Mouse (Mus musculus) ovary, postnatal 14 days (tissue): ENCODE measurements around the gene Il1r2.

Experiments used
- DNase-seq: peaks from one replicate; pipeline ENCODE4 v3.0.0; 2022; ENCODE audit warnings: low spot score

Gene Il1r2

DNA sequence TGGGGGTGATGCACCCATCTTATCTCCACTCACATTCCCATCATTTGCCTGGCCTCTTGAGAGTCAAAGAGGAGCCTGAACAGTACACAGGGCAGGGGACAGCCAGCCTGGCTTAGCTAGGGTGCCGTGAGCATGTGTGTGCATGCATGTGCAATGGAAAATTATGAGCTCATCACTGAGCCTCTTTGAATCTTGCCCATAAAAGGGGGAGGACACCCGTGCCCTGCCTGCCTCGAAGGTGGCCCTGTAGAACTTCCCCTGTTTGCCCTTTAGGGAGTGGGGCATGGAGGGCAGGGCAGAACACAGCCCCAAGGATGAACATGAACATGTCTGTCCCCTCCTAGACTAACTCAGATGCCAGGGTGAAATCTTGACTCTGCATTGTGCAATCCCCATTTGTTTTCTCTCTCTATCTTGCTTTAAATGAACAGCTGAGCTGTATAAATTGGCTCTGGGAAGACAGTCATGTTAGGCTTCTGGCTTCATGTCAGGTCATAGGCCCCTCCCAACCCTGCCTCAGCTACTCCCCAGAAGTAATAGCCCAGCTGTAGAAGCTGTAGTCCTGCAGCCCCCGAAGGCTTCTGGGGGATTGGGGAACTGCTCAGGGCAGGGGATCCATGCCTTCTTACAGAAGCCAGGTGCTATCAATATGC lies 14.6 kb upstream of the Il1r2 start:
- no peak for DNase-seq

DNA sequence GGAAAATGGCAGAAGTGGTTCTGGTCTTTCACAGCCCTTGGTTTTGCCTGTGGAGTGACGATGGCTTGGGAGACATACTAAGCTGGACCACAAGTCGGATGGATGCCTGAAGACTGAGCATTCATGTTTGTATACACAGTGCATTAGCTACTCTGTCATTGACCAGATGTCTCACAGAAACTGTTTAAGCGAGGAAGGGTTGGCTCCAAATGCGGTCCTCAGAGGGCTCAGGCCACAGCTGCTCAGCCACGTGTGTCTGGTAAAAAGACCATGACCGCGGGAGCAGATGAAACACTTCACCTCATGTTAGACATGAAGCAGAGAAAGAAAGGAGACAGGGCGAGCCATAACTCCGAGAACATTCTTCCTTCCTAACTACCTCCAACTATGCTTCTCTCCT lies 12.5 kb upstream of the Il1r2 start:
- DNase-seq = no peak

DNA sequence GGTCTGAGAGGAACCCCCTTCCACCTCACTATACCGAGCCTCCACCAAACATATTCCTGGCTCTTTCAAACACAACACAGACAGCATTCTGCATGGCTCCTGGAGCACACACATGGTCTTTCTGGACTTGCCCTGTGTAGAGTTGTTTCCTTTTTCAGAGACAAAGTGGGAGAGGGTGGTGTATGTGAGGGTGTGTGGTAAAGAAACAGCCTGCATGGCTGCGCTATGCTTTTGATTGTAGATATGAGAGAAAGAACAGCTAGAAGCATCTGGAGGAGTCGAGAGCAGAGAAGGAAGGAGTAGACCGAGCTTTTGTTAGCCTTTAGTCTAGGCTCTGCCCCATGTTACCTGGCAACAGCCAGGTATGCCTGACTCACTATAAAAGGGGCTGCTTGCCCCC lies 10.5 kb upstream of the Il1r2 start:
- DNase-seq = no peak

DNA sequence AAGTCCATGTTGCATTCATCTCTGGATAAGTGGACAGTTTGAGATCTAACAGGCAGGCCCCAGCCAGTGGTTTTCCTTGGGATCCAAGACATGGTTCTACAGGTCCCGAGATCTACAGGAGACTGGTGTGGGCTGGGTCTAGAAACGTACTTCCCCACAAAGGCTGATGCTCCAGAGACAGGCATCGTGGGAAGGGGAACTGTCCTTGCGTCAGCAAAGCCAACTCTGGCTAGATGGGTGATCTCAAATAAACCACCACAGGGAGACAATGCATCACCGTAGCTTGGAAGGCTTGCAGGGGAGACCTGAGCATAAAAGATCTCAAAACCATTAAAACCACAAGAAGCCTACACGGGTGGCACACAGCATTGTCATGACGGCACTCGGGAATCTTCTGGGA lies 9.4 kb upstream of the Il1r2 start:
- no peak for DNase-seq

DNA sequence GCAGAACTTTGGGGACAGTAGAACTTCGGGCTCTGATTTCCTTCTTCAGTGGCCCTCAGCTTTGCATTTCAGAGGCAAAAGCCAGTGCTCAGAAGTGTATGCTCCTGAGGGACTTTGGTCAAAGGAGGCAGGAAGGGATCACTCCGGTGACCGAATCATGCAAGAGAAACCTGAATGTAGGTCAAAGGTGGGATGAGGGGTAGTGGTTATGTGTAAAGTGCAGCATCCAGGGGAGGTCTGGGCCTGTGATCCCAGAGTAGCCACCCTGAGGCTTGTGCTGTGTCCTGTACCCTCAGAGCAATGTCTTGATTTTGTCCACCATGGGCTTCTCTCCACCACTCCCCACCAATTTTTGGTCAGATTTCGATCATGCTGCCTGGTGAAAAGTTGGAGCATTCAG lies 1.3 kb upstream of the Il1r2 start:
- DNase-seq = no peak

DNA sequence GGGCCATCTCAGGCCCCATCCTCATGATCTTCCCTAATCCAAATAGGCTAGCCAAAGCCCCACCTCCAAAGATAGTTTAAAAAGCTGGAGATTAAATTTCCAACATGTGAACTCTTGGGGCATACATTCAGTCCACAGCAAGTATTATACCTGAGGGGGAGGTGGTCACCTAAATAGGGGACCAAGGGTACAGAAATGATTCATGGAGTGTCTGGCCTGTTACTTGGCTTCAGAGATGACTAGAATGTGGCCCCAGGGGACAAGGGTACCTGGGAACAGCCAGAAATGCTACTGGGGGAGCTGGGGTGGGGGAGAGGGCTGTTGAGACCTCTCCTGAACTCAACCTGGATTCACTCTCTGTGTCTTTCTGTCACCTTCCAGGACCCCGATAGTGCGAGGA lies 3.4 kb downstream of the Il1r2 start:
- DNase-seq = no peak

DNA sequence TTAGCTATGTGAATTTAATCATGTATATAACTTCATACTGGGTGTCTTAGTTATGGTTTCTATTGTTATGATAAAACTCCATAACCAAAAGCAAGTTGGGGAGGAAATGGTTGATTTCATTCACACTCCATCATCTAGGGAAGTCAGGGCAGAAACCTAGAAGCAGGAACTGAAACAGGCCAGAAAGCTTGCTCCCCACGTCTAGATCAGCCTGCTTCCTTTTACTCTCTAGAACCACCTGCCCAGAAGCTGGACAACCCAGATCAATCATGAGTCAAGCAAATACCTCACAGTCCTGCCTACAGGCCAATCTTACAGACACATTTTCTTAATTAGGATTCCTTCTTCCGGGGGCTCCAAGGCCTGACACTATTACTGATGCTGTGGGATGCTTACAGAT lies 7.2 kb downstream of the Il1r2 start:
- no peak for DNase-seq

DNA sequence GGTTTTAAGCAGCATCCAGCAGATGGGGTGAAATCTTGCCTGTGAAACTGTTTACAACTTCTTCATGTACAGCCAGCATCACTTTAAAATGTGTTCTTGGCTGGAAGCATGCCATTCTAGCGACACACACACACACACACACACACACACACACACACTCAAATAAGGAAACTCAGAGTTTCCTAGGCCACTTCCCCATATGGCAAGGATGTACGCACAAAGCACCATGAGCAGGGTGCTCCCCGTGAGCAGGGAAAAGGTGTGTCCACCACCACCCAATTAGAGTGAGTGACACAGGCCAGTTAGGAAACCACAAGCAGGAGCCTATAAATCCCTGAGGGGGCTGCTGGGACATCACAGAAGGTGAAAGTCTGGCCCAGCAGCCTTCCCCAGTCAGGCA lies 10.5 kb downstream of the Il1r2 start:
- DNase-seq = no peak

DNA sequence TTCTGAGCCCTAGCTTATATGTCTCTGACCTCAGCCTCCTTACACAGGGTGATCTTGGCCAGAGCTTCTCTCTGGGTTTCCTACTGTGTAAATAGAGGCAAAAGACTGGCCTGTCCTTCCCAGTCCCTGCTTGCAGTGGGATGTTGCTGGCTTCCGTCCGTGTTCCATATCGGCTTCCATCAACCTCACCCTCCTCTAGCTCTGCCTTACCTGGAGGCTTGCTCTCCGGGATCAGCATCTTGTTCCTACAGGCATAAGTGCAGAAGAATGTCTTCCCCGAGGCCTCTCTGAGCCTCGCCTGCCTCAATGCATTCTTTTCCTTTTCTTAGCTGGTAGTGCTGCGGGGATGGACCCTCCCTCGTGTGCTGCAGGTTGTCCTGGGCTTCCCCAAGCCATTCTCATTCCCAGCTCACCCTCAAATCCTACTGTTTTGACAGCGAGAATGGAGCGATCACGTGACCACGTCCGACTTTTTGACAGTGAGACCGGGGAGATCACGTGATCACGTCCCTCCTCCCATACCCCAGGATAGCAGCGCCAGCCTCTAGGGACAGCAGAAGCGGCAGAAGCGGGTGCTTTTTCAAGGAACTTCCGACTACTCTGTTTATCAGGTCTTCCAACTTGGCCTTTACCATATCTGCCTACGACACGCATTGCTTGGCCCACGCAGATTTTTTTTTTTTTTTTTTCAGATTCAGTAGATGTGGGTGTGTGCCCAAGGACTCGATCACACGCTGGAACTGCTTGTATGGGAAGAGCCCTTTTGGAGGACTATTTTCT lies 11.7 kb downstream of the Il1r2 start:
- DNase-seq = peak; percentile 13

DNA sequence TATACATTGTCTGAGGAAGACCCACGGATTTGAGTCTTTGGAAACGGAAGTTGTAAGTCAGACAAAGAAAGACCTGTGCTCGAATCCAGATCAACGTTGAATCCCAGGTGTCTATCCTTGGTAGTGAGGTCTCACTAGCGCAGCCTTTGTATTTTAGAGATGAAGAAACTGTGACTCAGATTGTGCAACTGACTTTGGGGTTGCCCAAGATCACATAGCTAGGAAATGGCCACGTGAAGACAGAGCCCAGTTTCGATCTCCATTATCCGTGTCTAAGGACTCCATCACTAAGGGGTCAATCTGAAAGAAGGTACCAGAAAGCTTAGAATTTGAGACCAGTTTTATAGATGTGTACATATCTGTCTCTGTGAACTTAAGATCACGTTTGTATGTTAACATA lies 17.3 kb downstream of the Il1r2 start:
- no peak for DNase-seq

DNA sequence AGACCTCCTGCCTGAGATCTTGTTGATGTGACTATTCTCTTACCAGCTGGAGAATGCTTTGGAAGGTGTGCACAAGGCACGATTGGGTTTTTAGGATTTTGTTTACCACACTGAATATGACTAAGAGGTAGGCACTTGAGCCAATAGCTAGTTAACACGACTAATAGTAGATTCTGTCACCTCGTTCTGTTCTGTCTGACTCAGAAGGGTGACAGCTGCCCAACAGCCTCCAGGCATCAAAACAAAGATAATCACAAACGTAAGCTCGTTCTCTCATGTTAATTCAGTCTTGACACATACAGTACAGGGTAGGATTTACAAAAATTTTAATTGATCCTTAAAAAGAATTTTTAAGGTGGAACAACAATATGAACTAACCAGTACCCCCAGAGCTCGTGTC lies 18.7 kb downstream of the Il1r2 start:
- no peak for DNase-seq

DNA sequence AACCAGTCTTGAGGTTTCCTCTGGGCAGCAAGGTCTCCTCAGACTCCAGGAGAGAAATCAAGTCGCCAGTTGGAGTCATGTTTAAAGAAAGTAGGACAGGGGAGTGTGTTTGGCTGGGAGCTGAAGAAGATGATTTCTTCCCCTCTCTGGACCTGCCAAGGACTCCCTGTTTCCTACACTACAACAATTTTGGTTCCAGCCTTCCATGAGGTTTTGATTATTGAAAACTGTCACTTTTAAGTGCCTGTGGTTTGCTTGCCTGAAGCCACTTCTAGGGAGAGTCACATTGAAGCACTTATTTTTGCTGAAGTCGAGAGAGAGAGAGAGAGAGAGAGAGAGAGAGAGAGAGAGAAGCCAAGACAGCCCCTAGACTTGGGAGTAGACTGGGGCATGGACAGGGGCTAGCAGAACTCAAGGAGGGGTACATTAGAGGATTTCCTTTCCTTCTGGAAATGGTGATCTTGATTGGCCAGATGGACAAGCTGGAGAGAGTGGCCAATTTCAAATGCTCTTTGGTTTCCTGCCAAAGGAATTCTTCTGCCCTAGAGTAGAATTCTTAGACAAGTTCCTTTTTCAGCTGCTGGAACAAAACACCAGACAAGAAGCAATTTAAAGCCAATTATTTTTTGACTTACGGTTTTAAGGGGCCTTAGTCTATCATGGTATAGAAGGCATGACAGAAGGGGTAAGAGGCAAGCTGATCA lies 20.9 kb downstream of the Il1r2 start:
- no peak for DNase-seq

DNA sequence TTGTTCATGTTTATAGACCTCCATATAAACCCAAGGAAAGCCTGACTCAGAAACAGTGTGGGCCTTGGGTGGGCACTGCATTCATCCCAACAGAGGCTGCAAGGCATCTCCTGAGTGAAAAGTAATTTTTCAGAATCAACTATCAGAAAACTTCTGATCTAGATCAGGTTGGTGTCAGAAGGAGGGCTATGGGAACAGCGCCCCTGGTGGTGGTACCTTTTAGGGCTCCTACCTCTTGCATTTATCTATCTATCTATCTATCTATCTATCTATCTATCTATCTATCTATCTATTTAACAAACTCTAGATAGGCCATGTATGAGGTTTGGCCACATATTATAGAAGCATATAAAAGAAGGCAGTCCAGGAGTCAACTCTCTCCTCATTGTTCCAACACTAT lies 21.7 kb downstream of the Il1r2 start:
- DNase-seq = no peak

DNA sequence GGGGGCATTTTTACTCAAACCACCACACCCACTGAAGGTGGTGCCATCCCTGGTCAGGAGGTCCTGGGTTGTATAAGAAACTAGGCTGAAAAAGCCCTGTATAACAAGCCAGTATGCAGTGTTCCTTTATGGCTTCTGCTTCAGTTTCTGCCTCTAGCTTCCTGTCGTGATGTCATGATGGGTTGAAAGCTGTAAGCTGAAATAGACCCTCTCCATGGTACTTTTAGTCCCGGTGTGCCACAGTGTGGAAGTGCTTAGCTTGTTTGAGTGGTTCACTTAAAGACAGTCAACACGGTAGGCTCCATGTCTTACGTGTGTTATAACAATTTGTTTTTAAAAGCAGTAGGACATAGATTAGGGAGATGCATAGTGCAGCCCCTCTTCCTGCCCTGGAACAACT lies 32.4 kb downstream of the Il1r2 start:
- DNase-seq = no peak

DNA sequence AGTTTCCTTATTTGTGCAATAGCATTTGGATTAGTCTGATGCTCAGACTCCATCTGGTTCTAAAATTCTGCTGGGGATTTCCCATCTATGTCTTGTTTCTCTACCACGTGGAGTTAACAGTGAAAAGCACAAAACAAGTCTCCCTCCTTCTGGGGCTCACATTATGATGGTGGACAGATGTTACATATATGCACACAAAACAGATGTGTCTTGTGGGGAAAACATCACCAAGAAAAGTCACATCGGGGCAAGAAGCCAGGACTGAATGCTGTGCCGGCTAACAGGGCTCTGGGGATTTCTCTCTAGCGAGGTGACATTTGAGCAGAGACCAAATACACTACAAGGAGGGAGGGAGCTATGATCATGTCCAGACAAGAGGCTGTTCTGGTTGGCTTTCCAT lies 32.8 kb downstream of the Il1r2 start:
- no peak for DNase-seq

DNA sequence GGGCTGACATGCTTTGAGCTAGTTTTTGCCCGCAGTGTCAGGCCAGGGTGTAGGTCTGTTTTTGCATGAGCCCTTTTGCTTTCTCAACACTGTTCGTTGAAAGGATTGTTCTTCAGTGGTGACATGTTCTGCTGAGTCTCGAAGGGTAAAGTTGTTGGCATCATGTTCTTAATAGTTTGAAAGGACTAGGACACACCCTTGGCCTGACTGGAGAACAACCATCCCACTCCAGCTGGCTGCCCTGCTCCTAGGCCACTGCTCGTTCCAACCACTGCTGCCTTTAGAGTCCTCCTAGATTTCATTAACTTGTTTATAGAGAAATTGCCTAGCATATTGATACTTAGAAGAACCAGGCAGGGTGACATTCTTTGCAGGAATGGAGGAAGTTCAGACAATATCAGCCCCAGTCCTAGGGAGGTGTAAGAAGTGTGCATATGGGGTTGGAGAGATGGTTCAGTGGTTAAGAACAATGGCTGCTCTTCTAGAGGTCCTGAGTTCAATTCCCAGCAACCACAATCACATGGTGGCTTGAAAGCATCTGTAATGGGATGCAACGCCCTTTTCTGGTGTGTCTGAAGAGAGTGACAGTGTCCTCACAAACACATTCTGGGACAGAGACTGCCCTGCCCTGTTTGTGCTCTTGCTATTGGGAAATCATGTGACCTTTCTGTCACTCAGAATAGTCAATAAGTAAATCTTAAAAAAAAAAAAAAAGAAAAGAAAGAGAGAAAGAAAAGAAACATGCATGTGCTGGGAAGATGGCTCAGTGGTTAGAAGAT lies 34.3 kb downstream of the Il1r2 start:
- DNase-seq = no peak

DNA sequence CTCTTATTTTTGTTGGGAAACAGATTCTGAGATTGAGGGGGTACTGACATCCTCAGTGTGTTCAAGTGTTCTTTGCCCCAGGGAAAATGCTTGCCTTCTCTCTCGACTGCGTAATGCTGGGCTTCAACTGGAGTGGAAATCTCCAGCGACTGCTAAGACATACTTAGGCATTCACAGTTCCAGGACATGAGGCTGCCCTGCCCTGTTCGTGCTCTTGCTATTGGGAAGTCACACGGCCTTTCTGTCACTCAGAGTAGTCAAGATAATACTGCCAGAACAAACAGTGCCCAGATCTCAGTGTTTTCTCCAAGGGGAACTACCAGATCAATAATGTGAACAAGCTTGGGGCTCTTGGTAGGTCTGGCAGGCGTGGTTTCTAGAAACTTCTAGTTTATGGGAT lies 35.9 kb downstream of the Il1r2 start:
- no peak for DNase-seq

DNA sequence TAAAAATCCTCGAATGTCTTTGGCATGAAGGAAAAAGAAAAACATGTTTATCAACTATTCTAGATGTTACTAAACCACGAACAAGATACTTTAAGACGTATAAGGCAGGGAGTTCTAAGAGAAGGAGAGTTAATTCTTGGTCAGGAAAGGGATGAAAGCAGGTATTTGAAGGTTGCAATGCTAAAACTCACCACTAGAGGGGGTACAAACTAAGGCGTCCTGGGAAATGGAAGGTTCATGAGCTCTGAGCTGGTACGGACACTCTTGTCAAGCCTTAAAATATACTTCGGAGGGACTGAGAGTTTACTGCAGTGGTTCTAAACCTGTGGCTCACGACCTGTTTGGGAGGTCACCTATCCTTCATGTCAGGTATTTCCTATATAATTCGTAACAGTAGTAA lies 41.4 kb downstream of the Il1r2 start:
- DNase-seq = peak; percentile 38

DNA sequence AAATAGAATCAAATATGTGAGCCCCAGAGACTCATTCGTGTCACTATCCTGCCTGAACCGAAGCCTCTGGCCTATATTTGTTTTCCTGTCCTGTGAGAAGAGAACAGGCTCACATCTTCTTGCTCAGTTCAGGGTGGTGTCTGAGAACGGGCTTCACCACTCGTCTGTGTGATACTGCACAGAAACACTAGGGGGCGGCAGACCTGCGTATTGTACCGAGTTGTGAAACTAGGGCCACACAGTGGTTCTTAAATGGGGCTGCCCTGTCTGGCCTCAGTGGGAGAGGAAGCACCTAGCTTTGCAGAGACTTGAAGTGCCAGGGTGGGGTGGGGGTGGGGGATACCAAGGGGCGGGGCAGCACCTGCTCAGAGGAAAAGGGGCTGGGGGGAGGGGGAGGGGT lies 42.5 kb downstream of the Il1r2 start:
- DNase-seq = peak; percentile 86

DNA sequence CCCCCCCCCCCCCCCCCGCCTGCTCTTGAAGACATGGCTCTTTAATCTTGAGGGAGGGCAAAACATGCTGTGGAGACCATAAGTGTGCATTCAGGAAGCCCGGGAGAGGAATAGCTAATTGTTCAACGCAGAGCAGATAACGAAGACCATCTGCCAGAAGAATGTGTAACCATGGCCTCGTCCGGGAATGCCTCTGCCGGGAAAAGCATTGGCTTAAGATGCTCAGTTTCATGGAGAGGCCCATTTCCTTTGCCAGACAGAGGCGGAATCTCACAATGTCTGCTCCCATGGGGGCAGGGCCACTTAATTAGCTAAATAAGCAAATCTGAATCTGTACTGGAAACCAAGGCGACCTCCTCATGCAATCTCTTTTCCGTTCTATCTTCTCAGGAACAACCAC lies 43.7 kb downstream of the Il1r2 start:
- no peak for DNase-seq

DNA sequence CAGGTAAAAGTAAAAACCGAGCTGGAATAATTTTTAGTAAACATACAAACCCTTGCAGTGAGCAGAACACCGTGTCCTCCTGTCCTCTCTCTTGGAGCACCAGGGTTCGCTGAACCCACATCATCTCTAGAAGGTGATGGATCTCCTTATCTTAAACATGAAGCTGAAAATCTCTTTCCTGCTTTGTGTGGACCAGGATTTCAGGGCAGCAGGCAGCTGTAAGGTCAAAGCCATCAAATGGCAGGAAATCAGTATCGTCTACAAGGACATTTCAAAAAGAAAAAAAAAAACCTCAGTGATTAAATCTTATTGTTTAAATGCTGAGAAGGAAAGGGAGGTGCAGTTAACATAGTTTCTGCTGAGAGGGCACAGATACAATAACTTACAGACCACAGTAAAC lies 50.4 kb downstream of the Il1r2 start:
- no peak for DNase-seq

DNA sequence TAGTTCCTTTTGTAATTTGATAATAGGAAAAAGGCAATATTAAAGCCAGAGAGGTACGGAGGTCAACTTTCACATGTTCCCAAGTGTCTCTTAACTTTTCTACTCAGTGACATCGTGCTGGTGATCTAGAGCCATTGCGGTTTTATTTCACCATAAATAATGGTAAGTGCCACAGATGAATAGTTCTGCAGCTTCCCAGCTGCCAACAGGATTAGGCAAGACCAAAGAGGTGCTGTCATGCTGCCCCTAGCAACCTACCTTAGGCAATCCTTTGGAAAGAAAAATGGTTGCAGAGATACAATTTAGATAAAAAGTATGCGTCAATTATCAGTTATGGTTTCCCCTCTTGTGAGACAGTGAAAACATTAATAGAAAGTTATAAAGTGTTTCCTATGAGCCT lies 54.6 kb downstream of the Il1r2 start:
- DNase-seq = no peak

DNA sequence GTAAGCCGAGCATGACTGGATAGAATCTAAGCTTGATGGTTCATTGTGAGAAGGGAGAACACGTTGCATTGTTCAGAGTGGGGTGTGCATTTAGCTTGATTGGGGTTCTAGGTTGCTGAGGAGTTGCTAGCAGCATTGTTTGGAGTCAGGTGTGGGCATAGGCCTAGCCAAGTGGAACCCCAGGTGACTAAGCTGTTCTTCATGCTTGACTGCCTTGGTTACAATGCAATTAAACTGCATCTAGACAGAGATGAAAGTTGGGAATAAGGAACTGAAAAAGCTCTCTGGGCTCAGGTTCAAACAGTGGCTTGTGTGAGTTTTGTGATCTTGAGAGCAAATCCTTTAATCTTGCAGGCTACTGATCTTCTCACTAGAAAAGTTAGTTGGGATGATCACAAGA lies 55.4 kb downstream of the Il1r2 start:
- DNase-seq = no peak
